Mouse (Mus musculus) MEL-GATA-1-ER (cell line): ENCODE measurements around the gene Ralgds.
"Not testable (repeated sequence)": the region's sequence is repeated elsewhere in the genome, so short reads cannot be mapped to it uniquely, and the experiment has no call there.

ENCODE experiments used
- DNase-seq: peaks from one replicate; pipeline ENCODE4 v3.0.0-alpha.2; 2012; ENCODE audit warnings: low read depth; ENCODE audit errors: extremely low read depth

The Ralgds gene

DNA sequence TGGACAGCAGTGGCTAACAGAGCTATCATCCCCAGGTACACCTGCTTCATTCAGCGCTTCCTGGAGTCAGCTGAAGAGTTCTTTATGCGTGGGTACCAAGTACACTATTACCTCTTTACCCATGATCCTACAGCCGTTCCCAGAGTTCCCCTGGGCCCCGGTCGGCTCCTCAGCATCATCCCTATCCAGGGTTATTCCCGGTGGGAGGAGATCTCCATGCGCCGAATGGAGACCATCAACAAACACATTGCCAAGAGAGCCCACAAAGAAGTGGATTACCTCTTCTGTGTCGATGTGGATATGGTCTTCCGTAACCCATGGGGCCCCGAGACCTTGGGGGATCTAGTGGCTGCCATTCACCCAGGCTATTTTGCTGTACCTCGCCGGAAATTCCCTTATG, 8.2 kb upstream of the Ralgds start:
- DNase-seq: no peak

DNA sequence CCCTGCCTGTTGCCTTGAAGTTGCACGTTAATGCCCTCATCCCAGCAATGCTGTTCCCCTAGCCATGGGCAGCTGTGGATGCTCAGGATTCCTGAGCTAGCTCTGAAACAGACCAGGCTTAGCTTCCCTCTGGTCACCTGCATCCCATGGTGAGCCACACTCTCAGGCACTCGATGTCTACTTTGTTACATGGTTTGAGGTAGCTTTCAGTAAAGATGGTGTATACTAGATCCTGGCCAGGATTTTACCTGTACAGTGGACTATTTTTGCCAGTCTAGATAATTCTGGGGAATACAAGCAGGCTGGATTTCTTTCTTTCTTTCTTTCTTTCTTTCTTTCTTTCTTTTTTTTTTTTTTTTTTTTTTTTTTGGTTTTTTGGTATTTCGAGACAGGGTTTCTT, 7.1 kb upstream of the Ralgds start, which contains the start of gene Gm10134:
Gm10134 (plus strand) TSS at position 301 of the 400 bp plus-strand sequence.
- no peak for DNase-seq

DNA sequence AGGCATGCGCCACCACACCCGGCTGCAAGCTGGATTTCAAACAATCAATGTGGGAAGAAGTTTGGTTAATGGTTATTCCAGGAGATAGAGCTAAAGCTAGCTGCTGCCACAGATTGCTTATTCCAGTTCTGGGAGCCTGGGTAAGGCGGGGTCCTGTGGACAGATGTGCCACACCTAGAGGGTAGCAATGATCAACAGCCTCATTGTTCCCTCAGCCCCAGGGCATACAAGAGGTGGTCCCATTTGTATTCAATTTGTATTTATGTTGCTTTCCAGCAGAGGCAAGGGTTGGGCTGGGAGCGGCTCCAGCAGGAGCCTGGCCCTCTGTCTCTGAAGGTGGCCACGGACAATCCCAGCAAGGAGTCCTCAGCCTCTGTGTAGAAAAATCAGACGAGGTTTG, 6.6 kb upstream of the Ralgds start:
- no peak for DNase-seq

DNA sequence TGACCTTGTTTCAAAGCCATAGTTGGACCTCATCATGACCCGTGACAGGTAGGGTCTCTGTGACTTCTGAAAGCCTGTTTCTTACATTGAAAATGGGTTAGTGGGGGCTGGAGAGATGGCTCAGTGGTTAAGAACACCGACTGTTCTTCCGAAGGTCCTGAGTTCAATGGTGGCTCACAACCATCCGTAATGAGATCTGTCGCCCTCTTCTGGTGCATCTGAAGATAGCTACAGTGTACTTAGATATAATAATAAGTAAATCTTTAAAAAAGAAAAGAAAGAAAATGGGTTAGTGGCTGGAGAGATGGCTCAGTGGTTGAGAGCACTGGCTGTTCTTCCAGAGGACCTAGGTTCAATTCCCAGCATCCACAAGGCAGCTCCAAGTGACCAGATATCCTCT, 1.3 kb upstream of the Ralgds start:
- not testable (repeated sequence) for DNase-seq

DNA sequence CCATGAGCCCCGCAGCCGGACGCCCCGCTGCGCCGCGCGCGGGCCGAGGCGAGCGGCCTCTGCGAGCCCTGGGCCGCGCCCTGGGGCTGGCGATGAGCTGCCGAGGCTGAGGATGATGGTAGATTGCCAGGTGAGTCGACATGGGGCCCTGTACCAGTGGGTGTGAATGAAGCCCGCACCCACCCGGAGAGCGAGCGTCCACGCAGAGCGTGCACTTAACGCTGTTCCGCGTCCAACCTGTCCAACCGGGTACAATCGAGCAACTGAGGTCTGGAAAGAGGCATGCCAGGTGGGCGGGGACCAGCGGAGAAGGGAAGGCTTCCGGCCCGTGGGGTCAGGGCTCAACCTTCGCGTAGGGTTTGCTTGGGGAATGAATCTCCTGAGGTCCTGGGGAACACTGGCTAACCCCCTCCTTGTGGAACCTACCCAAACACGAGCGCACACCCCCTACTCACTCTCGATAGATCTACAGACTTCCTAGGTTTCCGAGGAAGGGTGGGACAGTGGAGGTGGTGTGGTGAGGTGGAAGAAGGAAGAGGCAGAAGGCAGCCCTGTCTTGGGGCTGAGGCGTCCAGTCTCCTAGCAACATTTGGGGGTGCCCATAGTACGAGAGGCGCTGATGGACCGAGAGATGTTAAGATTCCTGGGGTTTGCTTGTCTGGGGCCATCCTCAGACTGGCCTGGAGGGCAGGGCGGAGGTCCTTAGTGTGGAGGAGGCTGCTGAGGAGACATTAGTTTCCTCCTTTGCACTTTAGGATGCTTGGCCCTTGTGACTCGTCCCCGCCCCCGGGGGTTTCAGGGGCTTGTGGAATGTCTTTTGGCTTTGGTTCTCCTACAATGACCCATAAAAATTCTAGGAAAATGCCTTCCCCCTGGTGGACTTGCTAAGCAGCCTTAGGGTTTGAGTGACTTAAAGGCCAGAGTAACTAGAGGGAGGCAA, 776 bp downstream of the Ralgds start:
- no peak for DNase-seq

DNA sequence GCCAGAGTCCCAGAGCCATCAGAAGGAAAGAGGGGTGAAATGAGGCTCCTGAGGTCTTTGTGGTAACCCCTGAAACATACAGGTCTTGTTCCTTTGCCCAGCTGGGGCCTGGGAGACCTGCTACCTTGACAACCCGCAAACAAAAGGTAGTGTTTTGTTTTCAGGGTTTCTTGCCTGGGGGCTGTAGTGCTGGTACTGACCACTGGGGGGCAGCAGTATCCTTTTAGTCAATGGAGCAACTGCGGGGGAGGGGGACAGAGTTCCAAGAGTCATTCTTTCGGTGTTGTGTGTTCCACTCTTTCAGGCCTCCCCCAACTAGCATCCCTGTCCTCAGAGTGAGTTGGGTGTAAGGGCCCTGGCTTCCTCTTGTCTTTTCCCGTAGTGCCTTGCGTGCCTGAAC, 1.6 kb downstream of the Ralgds start:
- no peak for DNase-seq

DNA sequence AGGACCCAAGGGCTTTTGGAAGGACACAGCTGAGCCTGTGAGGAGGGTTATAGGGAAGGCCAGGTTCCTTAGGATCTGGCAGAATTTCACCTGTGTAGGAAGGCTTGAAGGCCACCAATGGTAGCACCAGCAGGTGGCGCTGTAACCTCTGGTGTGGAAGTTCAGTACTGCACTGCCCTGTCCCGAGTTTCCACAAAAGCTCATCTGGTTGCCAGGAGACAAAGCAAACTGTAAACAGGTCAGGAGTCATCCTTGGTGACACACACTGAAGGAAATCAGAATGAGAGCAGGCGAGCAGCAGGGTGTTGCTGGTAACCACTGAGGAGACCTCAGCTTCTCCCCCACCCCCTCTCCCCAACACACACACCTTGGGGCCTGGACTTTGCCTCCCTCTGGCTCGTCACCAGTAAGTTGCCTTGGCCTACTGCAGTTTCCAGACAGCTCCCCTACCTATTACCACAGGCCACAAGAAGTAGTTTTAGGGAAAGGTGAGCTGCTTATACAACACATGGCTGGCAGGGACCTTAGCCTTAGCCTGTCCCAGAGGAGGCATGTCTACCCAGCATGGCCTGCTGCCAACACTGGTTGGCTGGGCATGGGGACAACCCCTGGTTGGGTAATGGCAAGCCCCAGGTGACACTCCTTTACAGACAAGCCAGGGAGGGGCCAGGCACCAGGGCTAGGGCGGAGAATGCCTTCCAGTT, 4.4 kb downstream of the Ralgds start:
- no peak for DNase-seq

DNA sequence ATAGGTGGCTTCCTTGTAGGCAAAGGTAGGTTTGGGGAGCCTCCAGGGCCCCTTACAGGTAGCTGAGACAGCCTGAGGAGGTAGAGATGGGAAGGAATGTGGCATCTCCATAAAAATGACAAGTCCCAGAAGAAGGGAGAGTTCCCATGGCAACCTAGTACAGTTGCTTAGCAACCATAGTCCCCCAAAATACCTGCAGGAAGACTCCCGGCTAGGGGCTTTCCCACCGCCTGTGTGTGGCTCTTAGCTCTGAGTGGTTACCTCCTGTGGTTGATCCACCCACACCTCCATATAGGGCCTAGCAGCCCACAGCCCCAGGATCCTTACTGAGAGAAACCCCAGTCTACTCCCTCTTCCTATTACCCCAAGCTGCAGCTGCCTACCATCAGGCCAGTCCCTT, 5.3 kb downstream of the Ralgds start:
- DNase-seq: no peak

DNA sequence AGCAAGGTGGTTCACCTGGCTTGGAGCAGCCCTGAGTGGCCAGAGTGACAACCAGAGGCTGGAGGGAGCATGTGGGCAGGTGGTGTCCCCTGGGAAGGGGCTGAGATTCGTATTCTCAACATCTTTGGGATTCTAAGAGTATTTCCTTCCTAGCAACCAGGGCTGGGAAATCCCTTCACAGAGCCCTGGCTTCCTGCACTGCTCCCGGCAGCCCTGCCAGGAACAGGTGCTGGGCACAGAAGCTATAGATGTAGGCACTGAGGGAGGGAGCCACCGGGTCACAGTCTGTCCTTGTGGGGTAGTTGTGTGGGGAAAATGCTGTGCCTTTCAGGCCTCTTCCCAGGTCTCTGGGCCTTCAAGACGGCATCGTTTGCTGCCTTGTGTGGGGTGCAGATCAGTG, 7.7 kb downstream of the Ralgds start:
- no peak for DNase-seq

DNA sequence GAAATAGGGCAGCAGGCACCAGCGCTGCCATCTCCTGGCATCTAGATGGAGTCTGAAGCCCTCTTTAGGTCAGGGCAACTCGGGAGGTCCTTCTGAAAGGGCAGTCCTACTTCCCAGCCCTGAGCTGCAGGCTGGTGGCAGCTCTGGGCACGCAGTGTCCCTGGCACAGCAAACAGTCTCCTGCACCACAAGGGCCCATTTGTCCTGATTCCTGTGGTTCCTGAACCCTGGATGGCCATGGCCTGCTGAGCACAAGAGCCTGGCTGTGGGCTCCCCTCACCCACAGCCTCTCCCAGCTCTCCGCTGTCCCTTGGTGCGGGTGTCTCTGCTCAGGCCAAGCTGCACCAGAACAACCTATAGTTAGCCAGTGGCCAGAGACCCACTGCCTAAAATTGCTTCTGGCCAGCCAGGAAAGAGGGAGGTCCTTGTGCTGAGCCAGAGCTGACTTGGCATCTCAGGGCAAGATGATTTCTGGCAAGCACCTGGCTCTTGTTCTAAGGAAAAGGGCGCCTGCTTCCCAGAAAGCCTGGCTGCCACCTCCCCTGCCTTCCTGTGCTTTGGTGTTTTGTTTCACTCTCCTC, 8.7 kb downstream of the Ralgds start:
- no peak for DNase-seq

DNA sequence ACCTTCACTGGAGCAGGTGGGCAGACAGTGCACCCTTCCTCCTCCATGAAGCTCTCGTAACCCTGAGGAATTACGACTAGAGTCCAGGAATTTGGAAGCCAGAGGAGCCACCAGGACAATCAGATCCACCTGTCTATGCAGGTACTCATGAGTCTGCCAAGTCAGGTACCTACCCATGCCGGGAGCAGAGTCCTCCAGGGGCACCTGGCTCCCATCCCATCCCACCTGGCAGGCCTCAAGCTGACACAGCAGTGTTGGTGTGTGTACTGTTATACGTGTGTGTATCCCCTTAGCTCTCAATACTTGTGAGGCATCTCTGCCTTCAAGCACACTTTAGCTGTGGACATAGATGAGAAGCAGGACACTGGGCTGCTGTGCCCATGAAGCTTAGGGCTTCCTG, 9.2 kb downstream of the Ralgds start:
- no peak for DNase-seq

DNA sequence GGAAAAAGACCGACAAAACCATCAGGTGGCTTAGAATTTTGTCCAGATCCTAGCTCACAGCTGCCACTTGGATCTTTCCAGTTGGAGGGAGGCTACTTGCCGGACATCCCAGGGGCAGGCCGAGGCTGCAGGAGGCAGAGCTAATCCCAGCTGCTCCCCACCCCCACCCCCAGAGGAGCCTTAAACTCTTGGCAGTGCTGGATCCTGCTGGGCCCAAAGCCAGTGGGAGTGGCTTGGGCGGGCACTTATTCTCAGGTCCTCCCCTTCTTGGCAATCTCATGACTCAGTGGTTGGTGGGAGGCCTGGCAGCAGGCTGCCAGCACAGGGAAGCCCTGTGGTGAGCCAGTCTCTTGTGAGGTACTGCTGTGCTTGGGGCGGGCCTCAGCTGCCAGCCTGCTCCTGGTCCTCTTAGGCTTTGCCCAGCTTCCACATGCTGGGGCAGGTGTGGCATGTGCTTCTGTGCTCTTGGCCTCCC, 10.8 kb downstream of the Ralgds start:
- DNase-seq: no peak

DNA sequence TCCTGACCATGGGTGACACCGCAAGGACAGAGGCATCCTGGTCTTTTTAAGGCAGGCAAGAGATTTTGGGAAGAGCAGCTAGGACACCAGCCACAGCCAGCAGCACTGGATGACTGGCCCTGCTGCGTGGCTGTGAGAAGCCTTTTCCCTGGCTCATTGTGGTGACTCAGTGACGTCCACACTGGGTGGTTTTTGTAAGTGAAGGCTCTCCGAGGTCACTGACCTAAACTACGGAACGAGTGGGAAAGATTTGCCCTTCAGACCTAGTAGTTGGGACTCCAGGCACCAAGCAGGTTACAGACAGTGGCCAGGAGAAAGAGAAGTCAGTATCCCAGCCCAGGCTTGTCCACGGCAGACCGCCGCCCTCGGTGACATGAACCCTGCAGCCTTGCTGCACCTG, 11.5 kb downstream of the Ralgds start:
- DNase-seq: no peak

DNA sequence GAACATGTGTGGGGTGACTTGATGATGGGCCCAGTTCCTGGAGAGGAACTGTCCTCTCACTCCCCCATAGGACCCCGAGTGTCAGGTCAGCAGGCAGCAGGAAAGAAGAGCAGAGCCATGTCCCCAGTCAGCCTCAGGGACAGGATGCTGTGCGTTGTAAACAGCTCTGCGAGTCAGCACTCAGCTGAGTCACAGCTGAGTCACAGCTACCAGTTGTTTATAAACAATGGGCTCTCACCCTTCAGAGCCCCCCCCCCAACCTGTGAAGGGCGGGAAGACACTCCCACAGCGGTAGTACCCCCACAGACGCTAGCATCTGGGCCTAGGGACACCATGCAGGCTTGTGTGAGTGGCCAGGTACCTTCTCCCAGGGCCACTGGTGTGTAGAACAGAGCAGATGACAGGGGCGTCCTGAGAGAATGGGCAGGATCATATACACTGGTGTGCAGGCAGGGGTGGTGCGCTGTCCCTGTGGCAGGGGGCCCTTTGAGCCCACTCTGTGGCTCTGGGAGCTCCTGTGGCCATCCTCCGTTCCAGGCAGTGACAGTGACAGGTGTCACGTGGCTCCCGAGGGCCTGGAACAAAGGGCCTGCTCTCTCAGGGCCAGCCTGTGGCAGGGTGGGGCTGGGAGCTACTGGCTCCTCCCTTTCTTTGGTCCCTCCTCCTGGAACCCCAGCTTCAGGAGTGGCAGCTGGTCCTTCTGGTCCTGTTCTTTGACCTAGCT, 12.5 kb downstream of the Ralgds start:
- no peak for DNase-seq

DNA sequence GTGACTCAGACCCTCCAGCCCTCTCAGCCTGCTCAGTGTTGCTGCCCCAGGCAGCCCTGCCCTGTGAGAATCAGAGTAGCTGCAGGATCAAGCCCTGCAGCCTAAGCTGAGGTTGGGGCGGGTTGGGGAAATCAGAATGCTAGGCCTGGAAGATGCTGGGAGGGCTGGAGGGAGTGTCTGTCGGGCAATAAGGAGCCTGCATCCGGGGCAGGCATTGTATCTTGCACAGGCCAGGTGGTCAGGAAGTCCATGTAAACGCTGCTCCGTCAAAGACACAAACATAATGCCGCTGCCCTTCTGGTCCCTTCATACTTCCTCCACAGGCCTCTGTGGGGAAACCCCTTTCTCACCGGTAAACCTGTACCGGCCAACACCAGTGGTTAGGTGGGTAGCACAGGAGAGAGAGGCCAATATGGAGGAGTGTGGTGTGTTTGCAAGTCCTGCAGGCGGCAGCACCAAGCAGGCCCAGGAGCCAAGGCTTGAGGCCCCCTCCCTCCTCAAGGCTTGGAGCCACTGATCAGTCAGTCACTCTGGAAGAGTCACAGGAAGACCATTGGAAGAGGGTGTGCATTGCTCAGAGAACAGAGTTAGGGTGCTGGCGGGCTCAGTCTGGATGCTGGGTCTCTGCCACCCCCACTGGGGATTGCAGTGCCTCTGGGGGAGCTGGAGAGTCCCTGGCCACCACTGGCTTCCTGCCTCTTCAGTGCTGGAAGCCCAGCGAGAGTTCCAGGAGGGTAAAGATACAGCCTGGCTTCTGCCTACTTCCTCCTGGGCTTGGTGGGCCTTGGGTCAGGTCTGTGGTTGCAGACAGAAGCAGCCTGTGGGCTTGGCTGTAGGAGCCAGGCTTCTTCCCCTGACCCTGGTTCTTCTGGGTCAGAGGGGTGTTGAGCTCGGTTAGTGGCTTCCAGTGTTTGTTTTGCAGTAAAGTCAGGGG, 13.3 kb downstream of the Ralgds start:
- DNase-seq: no peak

DNA sequence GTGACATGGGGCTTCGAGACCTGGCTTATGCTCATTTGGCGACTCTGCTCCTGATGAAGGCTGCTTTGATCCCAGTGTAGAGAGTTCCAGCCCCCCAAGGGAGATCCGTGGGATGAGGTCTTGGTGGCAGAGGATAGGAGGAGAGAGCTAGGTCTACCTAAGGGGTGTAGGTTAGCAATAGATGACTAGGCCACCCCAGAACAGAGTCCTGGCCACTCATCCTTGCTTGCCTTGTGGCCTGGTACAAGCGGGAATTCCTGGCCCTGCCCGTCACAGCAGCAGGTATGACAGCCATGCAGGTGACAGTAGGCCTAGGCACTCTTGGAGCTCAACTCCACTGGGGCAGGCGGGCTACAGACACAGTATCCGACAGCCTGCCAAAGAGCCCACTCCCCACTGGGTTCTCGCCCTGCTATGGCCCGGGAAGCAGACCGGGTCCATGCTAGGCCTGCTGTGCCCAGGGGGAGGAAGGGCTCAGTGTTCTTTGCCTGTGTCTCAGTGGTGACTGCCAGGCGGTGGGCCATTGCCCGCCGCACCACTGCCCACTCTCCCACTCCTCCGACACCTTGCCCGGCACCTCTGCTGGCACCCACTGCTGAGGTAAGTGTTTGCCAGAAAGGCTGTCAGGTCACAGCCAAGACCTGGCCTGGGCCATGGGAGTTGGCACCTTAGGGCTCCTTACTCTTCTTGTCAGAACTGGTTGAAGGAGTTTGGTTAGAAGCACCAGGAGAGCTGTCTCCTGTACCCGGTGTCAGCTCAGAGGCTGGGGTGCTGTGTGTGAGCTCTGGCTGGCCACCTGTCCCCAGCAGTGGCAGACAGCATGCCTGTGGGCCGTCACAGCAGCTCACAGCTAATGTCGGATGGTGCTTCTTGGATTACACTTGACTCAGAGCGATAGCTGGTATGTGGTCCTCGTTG, 14.8 kb downstream of the Ralgds start:
- no peak for DNase-seq

DNA sequence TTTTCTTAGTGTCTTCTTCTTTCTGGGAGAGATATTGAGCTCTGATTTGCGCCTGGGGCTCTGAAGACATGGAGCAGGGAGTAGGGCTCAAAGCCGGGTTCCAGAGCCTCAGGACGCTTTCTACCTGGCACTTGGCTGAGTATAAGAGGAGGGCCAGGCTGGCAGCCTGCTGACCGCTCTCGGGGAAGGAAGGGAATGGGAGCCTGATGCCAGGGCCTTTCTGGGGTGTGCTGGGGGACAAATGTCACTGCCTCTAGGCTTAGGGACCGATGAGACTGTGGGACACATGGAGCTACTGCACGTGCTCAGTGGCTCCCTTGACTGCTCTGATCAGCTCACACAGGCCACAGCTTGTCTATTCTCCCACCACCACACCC, 15.4 kb downstream of the Ralgds start:
- no peak for DNase-seq

DNA sequence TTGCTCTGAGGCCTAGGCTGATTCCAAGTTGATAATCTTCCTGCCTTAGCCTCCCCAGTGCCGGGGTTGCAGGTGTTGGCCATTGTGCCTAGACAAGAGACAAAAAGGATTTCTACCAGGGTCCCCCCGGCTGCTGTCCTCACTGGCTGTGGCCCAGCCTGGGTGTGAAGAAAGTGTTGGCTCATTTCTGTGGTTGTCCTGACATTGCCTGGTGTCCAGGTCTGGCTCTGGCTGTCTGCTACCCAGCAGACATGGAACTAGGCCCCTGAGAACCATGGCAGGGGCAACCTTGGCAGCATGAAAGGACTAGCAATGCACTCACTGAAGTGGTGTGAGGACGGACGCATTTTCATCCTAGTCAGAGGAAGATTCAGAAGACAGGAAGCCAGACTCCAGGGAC, 16.9 kb downstream of the Ralgds start:
- no peak for DNase-seq

DNA sequence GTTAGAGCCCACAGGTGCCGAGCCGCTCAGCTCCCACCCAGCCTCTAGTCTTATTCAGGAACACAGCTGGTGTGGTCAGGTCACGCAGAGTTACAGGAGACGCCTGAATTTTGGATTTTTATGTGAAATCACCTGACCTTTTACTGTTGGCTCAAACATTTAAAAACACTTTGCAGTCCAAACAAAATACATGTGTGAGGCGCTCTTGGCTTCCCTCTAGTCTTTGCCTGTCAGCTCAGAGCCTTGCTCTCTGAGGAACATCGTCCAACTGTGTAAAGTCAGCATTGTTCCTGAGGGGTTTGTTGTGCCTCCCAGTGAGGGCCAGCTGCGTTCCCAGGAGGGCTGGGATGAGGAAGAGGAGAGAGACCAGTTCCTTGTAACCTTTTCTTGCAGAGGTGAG, 17.4 kb downstream of the Ralgds start:
- DNase-seq: no peak
